Mouse (Mus musculus) liver, postnatal 0 days (tissue): ENCODE measurements around the gene Jak1. TPM values are rescaled to one million over a fixed set of nuclear protein-coding genes. Genes with fewer than 3 reads are reported as not detected.

Experiments
- ATAC-seq: fragments of 200-750 bp; cut with Nextera tagmentation; 2 replicates; pipeline ENCODE4 v1.8.0; 2017; ENCODE audit warnings: mild to moderate bottlenecking, moderate library complexity
- DNase-seq: peaks from one replicate; pipeline ENCODE4 v3.0.0-alpha.2; 2016
- H3K27ac ChIP-seq: fragments of 300-500 bp; sonication (generic); 2 replicates; pipeline ENCODE4 v1.5.1; 2014; ENCODE audit warnings: antibody characterized with exemption, moderate library complexity, mild to moderate bottlenecking, low read depth
- H3K27me3 ChIP-seq: fragments of 300-500 bp; sonication (generic); 2 replicates; pipeline ENCODE4 v1.6.1; 2014; ENCODE audit warnings: low read length, control low read depth, mixed read lengths; ENCODE audit not compliant: insufficient read depth
- H3K36me3 ChIP-seq: fragments of 300-500 bp; sonication (generic); replicated peaks from 2 replicates; pipeline ENCODE4 v1.6.1; 2014; ENCODE audit warnings: mild to moderate bottlenecking, control low read depth, low read length, moderate library complexity, mixed read lengths; ENCODE audit not compliant: insufficient read depth
- H3K4me1 ChIP-seq: fragments of 300-500 bp; sonication (generic); 2 replicates; pipeline ENCODE4 v1.6.1; 2014; ENCODE audit warnings: antibody characterized with exemption, mild to moderate bottlenecking, control low read depth; ENCODE audit not compliant: insufficient read depth
- H3K4me2 ChIP-seq: fragments of 300-500 bp; sonication (generic); 2 replicates; pipeline ENCODE4 v1.6.1; 2014; ENCODE audit warnings: low read depth, mild to moderate bottlenecking, low read length, moderate library complexity, mixed read lengths
- H3K4me3 ChIP-seq: fragments of 300-500 bp; sonication (generic); 2 replicates; pipeline ENCODE4 v1.5.1; 2014; ENCODE audit warnings: low read depth, low read length
- H3K9ac ChIP-seq: fragments of 300-500 bp; sonication (generic); replicated peaks from 2 replicates; pipeline ENCODE4 v1.6.1; 2014; ENCODE audit warnings: mild to moderate bottlenecking, moderate library complexity
- H3K9me3 ChIP-seq: fragments of 300-500 bp; sonication (generic); 2 replicates; pipeline ENCODE4 v1.6.1; 2016; ENCODE audit warnings: mild to moderate bottlenecking, control low read depth, low read length, mixed read lengths
- CTCF ChIP-seq: sonication (generic); IDR thresholded peaks from 2 replicates; pipeline ENCODE4 v1.5.1; 2016; ENCODE audit warnings: antibody characterized with exemption, low read depth
- EP300 ChIP-seq: IDR thresholded peaks from 2 replicates; pipeline ENCODE4 v1.6.1; 2016; ENCODE audit warnings: antibody characterized with exemption, low read depth, mild to moderate bottlenecking
- WGBS: fragments of 180-500 bp; shearing (Covaris S2); extraction: QIAGEN DNeasy Blood & Tissue Kit; methylation state at CpG from one replicate; pipeline ENCODE4 v1.1.7; 2014; ENCODE audit not compliant: insufficient replicate concordance; 5-methylcytosine and 5-hydroxymethylcytosine counted together
- polyA plus RNA-seq: library from polyadenylated mRNA; unstranded; fragments of >200 nt; fragmentation: Nextera tagmentation; extraction: Ambion mirVana; gene quantifications from 2 replicates; pipeline ENCODE4 v1.2.1, GENCODE M21; 2015

Jak1 gene
- polyA plus RNA-seq, 1 experiment from 2014 or later = 51.2 TPM

- Histone ChIP-seq H3K9ac (no peak overlapping the region), H3K27ac (peak overlapping the region; percentile 69; the same call in 1 of the 2 replicates), H3K4me2 (no peak overlapping the region), H3K36me3 (no peaks in the 10 kb centered on the region), H3K4me3 (no peak overlapping the region), H3K4me1 (peaks cover 54% of the 10 kb centered on the region), H3K27me3 (no peaks in the 10 kb centered on the region), H3K9me3 (no peaks in the 10 kb centered on the region)
- DNase-seq = no peak
- no peak for ATAC-seq
- no peak for TF ChIP-seq EP300
- no peak for TF ChIP-seq CTCF
- 62% methylated on average over 1 of the region's 1 CpGs for WGBS
Measured at GRCm38 (mm10) chr4:101235964-101236363, 29.1 kb downstream of the Jak1 start.

- 72% methylated on average over 1 of the region's 1 CpGs for WGBS
- ATAC-seq = peak; percentile 8; the same call in 1 of the 2 replicates
- peak overlapping the region; percentile 69 for H3K27ac ChIP-seq
Measured at GRCm38 (mm10) chr4:101234753-101235152, 30.3 kb downstream of the Jak1 start.

DNA sequence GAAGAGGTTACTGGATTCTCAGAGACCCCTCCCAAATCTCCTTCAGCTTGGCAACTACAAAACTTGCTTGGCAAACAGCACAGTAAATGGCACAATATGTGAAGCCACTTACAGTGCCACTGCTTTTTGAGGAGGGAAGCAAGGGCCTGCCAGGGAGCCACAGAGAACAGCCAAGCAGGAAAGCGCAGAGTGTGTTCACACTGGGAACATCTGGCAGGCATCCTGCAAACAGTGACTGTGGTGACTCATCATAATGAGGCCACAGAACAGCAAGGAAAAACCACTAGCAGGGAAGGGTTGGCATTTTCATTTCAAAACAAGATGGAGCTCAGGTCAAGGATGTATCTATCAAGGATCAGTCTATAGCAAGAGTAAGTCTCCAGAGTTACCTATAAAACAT is 30.8 kb downstream of the Jak1 start:
- Histone ChIP-seq H3K9me3 (no peaks in the 10 kb centered on the region), H3K27me3 (no peaks in the 10 kb centered on the region), H3K4me2 (peak overlapping the region; percentile 1; the same call in 1 of the 2 replicates), H3K4me1 (peaks cover 48% of the 10 kb centered on the region), H3K36me3 (no peaks in the 10 kb centered on the region), H3K4me3 (no peak overlapping the region), H3K27ac (peak overlapping the region; percentile 69), H3K9ac (0 out of 2 replicates have a peak overlapping the region, but pooled peaks have one; percentile 13)
- 43% methylated on average over 1 of the region's 1 CpGs for WGBS
- peak; percentile 66 for DNase-seq
- peak; percentile 82 for ATAC-seq
- no peak for TF ChIP-seq CTCF
- no peak for TF ChIP-seq EP300

More at GRCm38 (mm10) chr4:101234753-101235152, 30.3 kb downstream of the Jak1 start:
- Histone ChIP-seq H3K4me2 (peak overlapping the region; percentile 1; the same call in 1 of the 2 replicates), H3K9me3 (no peaks in the 10 kb centered on the region), H3K4me3 (no peak overlapping the region), H3K9ac (no peak overlapping the region), H3K36me3 (no peaks in the 10 kb centered on the region), H3K27me3 (no peaks in the 10 kb centered on the region), H3K4me1 (peaks cover 52% of the 10 kb centered on the region)
- no peak for DNase-seq
- no peak for TF ChIP-seq EP300
- no peak for TF ChIP-seq CTCF

GRCm38 (mm10) chr4:101230621-101231020 is 34.5 kb downstream of the Jak1 start:
- Histone ChIP-seq H3K27me3 (no peaks in the 10 kb centered on the region), H3K4me1 (peaks cover 43% of the 10 kb centered on the region), H3K27ac (no peak overlapping the region; the same call in 1 of the 2 replicates), H3K4me3 (no peak overlapping the region), H3K36me3 (no peaks in the 10 kb centered on the region), H3K9me3 (no peaks in the 10 kb centered on the region), H3K9ac (no peak overlapping the region), H3K4me2 (no peak overlapping the region)
- DNase-seq = no peak
- TF ChIP-seq CTCF (no peak), EP300 (no peak)
- ATAC-seq = no peak
- WGBS = 85% methylated on average over 2 of the region's 2 CpGs

- WGBS = 74% methylated on average over 3 of the region's 3 CpGs
Measured at GRCm38 (mm10) chr4:101227398-101227797, 37.7 kb downstream of the Jak1 start.

GRCm38 (mm10) chr4:101225984-101226383 is 39.1 kb downstream of the Jak1 start:
- H3K4me3 ChIP-seq = no peak overlapping the region
- H3K4me1 ChIP-seq = peaks cover 34% of the 10 kb centered on the region
- H3K27me3 ChIP-seq = no peaks in the 10 kb centered on the region
- no peak for TF ChIP-seq CTCF
- TF ChIP-seq EP300 = no peak
- DNase-seq = no peak
- WGBS = 84% methylated on average over 5 of the region's 5 CpGs
- no peak overlapping the region for H3K27ac ChIP-seq
- H3K9ac ChIP-seq = no peak overlapping the region
- no peaks in the 10 kb centered on the region for H3K36me3 ChIP-seq
- no peak for ATAC-seq
- H3K9me3 ChIP-seq = no peaks in the 10 kb centered on the region
- no peak overlapping the region for H3K4me2 ChIP-seq

More at GRCm38 (mm10) chr4:101227398-101227797, 37.7 kb downstream of the Jak1 start:
- TF ChIP-seq CTCF (no peak), EP300 (no peak)
- 0 out of 2 replicates have a peak overlapping the region, but pooled peaks have one; percentile 11 for H3K27ac ChIP-seq
- no peak overlapping the region for H3K4me3 ChIP-seq
- H3K9ac ChIP-seq = peak overlapping the region; percentile 26; the same call in 1 of the 2 replicates
- H3K9me3 ChIP-seq = no peaks in the 10 kb centered on the region
- no peak overlapping the region for H3K4me2 ChIP-seq
- no peaks in the 10 kb centered on the region for H3K27me3 ChIP-seq
- no peak for ATAC-seq
- peaks cover 26% of the 10 kb centered on the region for H3K4me1 ChIP-seq
- no peaks in the 10 kb centered on the region for H3K36me3 ChIP-seq
- no peak for DNase-seq
